14 mouse cellular contexts compared by ENCODE assay signal in the genomic region with DNA sequence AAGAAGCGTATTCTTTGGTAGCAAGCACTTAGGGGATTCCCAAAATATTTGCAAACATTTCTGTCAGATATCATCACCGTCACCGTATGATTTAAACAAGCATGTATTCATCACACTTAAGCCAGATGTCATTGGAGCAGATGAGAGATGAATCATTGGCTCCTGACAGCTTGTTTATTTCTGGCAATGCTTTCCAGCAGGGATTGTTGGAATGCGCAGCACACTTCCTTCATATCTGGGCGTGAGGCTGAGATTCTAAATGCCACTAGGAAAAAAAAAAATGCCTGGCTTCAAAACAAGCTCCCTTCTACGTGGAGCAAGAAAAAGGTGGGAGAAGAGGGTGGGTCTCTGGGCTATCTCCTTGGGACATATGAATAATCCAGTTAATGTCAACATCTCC.
DNase-seq lines count a peak whose midpoint lies in the region; ATAC-seq and TF ChIP-seq lines count a peak whose summit lies in the region.
"Had no signal": no experiment of that assay in that cellular context is flagged by ENCODE, and none has a peak within 500 bp of the region (broad histone marks: within the 10 kb centered on the region; RNA-seq: fewer than 3 reads in every experiment).

No protein-coding gene starts in this region.

- H3K9ac ChIP-seq in forebrain, postnatal 0 days: no peak overlapping the region
- no peak overlapping the region for H3K9ac ChIP-seq in forebrain, embryonic 13.5 days
- H3K9ac ChIP-seq: liver, embryonic 14.5 days had no signal

- no peaks in the 10 kb centered on the region for H3K4me1 ChIP-seq in forebrain, postnatal 0 days (ENCODE audit: insufficient read depth)
- H3K4me1 ChIP-seq in forebrain, embryonic 13.5 days: no peaks in the 10 kb centered on the region

- ATAC-seq in forebrain, postnatal 0 days: peak; percentile 43; the same call in 1 of the 2 replicates
- ATAC-seq in forebrain, embryonic 13.5 days: no peak
- no peak for ATAC-seq in monocyte, adult 5-6 weeks (replicated peaks; ENCODE audit: insufficient number of reproducible peaks, low FRiP score, low TSS enrichment, poor library complexity, severe bottlenecking)

- no peak overlapping the region for H3K4me3 ChIP-seq in forebrain, postnatal 0 days (ENCODE audit: low read depth, low read length)
- H3K4me3 ChIP-seq in forebrain, embryonic 13.5 days: no peak overlapping the region
- H3K4me3 ChIP-seq: gastrocnemius, adult 2 months had no signal

- TF ChIP-seq CTCF in forebrain, postnatal 0 days (IDR thresholded peaks at IDR 0.05; ENCODE audit: low read depth): no peak

- peak; percentile 48 for DNase-seq in forebrain, postnatal 0 days
- peak; percentile 21 to 49 for DNase-seq in left cerebral cortex, postnatal 14 days (ENCODE audit: low spot score in 2 of 2)
- no peak for DNase-seq in left cerebral cortex, postnatal 4 days
- peak; percentile 9 to 22 for DNase-seq in heart, postnatal 14 days
- DNase-seq in lung, postnatal 25 days (ENCODE audit: low spot score): peak; percentile 31
- no peak for DNase-seq in adrenal gland, adult (ENCODE audit: inconsistent age in 2 of 2, low spot score in 1 of 2)
- DNase-seq: adrenal gland, adult 8-10 months; B cell, adult 2 months; cerebellum, adult 2 months; gastrocnemius, adult 2 months; kidney, postnatal 25 days had no signal

- no peaks in the 10 kb centered on the region for H3K27me3 ChIP-seq in forebrain, postnatal 0 days (ENCODE audit: insufficient read depth, low read length)
- H3K27me3 ChIP-seq in forebrain, embryonic 13.5 days: no peaks in the 10 kb centered on the region

- H3K36me3 ChIP-seq in forebrain, postnatal 0 days (ENCODE audit: insufficient read depth): no peaks in the 10 kb centered on the region
- no peaks in the 10 kb centered on the region for H3K36me3 ChIP-seq in forebrain, embryonic 13.5 days (ENCODE audit: poor library complexity, severe bottlenecking)

- H3K9me3 ChIP-seq in forebrain, postnatal 0 days (ENCODE audit: low read length): no peaks in the 10 kb centered on the region
- no peaks in the 10 kb centered on the region for H3K9me3 ChIP-seq in forebrain, embryonic 13.5 days (replicated peaks)

- intact Hi-C loops in left cerebral cortex, postnatal 14 days (cut with DNase I): no loop called here
- intact Hi-C loops in left cerebral cortex, postnatal 4 days (cut with DNase I): no loop called here
- intact Hi-C loops in heart, postnatal 14 days (cut with DNase I): no loop called here

- H3K4me2 ChIP-seq in forebrain, postnatal 0 days (ENCODE audit: low read depth): no peak overlapping the region
- H3K4me2 ChIP-seq in forebrain, embryonic 13.5 days: no peak overlapping the region

- WGBS in forebrain, postnatal 0 days: 39% methylated on average over 6 of the region's 6 CpGs
- WGBS in forebrain, embryonic 13.5 days: 70% methylated on average over 6 of the region's 6 CpGs

- H3K27ac ChIP-seq in forebrain, postnatal 0 days (ENCODE audit: low read depth, low read length): no peak overlapping the region
- no peak overlapping the region for H3K27ac ChIP-seq in forebrain, embryonic 13.5 days
- H3K27ac ChIP-seq: gastrocnemius, adult 2 months; liver, embryonic 14.5 days had no signal

Comparison
In these comparisons a context has a peak if more than half of its experiments do, and no peak if none do; other contexts are left out.
1. DNase-seq: peak in forebrain, postnatal 0 days (single experiment), left cerebral cortex, postnatal 14 days (2 of 2), heart, postnatal 14 days (2 of 2) and lung, postnatal 25 days (single experiment); none in left cerebral cortex, postnatal 4 days (single experiment) and adrenal gland, adult (0 of 2).